Mouse (Mus musculus): ENCODE data around the gene Birc5.

GRCm38 (mm10) chr11:117806781-117807180, 42.3 kb upstream of the Birc5 start:
- TF ChIP-seq POLR2AphosphoS5 (IDR thresholded peaks at IDR 0.05; ENCODE audit: insufficient replicate concordance, low read depth, low read length) (no peak), CTCF (IDR thresholded peaks at IDR 0.05; ENCODE audit: low read depth, low read length) (no peak)
